Mouse (Mus musculus) cerebellum, postnatal 36 days (tissue): ENCODE data around the gene Sema6d.

Experiments
- DNase-seq, 2 experiments: peaks; one replicate each; pipeline ENCODE4 v3.0.0; 2021 to 2022; ENCODE audit warnings: mixed read lengths in 2 of 2

The Sema6d gene

DNA sequence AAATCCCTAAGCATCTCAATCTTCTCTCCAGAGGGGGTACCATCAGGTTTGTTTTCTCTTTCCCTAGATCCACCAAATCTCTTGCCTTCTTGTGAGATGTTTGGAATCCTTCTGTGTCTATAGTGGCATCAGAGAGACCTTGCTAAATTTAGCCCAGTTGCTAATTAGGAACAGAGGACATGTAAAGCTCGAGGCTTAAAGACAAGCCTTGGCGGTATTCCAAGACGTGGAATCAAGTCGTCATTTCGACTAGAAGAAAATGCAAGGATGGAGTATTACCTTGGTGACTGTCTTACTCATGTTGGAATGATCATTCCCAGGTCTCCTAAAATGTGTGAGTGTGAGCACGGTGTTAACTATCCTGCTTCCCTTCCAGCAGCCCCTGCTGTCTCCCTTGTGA, 314.2 kb downstream of the Sema6d start:
- DNase-seq = no peak

DNA sequence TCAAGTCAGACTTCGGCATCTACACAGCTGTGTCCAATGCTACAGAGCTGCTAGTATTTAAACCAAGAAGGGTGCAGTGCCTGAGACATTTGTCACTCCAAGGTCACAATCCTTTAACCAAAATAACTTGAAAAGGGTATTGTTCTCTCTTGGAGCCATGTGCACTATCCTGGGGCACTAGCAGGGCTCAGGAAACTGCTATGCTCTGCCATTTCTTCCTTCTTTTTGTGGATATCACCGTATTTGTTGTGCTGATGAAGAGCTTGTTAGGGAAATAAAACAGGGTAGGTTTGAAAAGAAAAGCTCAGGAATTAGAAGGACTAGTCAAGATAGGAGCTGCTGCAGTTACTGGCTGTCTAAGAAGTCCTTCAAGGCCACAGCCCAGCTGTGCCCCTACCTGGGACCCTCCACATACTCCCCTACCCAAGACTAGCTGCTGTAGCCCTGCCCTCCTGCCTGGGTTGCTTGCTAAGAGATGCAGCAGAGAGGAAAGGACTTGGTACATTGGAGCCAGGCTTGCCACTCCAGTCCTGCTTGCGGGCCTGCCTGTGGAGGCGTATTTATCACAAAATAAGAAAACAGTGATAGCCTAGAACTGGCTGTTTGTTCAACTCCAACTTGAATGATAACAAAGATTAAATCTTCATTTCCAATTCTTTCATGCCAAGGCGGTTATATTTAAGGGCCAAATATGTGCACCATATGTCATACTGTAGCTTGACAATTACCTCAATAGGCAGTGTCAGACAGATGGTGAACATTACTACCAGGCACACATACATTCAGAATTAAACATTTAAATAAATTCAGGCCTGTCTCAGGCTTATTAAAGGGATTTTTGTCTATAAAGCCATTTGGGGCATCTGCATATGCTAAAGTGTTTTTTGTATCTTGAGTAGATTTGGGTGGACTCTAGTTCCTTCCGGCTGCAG, 315.1 kb downstream of the Sema6d start:
- no peak for DNase-seq

DNA sequence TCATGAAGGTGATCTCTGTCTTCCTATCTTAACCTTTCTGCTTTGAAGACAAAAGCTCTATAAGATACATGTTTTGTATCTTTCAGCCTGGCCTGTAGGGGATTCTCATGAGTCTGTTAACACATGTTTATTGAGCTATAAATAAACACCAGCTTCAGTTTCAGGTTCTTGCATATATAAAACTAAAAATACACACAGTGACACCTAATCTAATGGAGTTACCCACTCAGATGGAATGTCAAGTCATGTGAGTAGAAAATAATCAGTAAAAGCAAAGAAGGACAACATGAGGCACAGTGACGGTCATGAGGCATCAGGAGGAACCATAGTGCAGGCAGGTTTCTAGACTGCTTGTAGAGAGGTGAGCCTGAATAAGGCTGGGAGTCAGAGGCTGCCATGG, 319.2 kb downstream of the Sema6d start:
- DNase-seq = no peak

DNA sequence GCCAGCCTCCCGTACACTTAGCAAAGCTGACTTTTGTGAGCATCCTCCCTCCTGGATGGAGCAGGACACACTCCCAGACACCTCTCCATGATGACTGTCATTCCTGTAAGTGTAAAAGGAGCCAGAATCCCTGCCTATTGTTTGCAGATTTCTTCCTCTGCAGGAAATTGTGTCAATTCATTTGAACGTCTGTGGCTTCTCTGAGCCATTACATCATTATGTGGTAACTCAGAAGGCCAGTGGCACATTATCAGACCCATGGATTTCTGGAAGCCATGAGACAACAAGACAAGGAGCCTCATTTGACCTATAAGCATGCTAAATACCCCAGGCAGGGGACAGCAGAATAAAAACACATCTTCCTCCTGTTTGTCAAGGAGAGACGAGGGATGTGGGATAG, 327.0 kb downstream of the Sema6d start:
- no peak for DNase-seq

DNA sequence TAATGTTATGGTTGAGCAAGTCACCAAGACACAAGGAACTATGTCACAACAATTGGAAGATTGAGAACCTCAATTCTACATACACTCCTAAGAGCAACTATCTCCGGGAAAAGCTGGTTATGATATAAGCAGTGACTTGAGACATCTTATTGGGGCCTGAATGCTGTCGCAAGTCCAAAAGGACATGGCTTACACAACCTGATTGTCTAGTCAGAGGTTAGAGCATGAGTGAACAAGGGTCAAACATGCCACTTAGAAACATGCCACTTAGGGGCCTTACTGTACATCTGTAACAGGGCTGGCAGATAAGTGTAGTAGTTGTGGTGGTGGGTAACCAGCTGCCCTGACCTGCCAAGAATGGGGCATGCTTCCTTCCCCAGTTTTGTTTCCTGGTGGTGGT, 328.6 kb downstream of the Sema6d start:
- no peak for DNase-seq

DNA sequence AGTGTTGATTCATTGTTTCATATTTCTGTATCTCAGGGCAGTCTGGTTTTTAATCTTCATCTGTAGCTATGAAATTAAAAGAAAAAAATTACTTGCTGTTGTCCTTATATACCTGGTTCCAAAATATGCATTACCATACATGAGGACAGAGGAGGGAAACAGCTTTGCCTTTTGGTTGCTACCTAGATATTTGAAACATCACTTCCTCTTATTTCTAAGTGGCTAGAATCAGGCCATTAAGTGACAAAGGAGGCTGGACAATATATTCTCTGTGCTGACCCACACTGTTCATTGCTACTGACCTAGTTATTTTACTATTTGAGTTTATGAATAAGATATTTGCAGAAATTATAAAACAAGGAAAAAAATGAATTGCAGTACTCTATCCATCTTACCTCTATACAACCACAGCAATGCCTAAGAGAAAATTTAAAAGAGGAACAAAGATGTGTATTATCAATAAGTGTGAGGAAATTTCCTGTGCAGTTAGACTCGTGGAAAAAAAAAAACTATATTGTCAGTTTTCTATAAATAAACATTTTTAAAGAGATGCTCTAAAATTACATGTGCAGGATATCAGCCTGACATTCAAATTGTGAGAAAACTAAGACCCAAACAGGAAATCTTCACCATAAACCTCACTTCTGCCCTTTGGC, 330.5 kb downstream of the Sema6d start:
- no peak for DNase-seq

DNA sequence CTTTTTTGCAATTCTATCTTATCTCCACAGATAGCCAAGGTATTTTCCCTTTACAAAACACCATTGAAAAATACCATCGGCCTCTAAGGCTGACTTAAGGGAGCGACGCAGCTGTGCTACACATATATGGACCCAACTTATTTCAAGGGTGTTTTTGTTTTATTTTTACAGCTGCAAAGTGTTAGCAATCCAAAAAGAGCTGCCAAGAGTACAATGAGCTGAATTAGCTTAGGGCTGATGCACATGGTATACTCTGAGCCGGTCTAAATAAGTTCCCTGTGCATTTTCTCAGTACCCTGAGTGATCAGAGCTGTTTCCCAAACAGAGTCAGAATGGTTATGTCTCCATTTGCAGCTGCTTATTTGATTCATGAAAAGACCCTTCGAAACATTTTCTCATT, 340.0 kb downstream of the Sema6d start:
- no peak for DNase-seq

DNA sequence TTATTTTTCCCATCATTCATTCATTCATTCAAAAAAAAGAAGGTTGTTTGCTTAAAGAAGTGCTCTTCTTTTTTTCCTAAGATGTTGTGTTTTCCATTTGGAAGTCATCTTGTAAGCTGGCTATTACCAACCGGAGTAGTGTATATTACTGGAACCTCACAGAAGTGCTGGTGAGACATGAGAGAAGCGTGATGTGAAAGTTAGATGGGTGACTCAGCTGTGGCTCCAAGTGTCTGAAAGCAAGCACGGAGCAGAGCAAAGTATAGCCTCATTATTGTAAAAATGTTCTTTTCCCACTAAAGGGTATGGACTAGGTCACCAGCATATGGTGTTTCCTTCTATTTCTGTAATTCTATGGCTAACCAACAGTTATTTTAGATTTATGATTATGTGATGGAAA, 340.9 kb downstream of the Sema6d start:
- no peak for DNase-seq

DNA sequence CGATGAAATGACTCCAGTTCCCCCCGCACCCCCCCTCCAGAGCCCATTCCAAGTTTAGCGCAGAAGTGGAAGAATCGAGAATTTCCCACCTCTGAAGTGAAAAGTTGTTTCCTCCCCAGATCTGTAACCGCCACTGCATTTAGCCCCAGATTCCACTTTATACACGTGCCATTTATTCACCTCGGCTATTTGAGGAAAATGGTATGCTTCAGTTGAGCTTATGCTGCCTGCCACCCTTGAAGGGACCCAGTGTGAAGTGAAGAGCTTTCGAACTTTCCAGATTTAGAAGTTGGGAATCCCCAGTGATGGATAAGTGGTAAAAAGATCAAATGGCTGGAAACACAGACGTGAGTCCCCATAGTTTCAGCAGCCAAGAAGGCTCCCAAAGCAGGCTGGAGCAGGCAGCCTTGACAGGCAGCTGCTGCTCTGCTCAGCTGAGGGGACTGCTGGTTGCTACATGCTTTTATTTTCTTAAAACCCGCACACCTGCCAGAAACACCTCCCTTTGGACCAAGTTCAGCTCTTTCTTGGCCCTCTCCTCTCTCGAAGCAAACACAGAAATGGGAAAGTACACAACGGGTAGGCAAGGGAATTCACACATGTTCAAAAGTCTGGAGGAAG, 345.7 kb downstream of the Sema6d start:
- DNase-seq = no peak

DNA sequence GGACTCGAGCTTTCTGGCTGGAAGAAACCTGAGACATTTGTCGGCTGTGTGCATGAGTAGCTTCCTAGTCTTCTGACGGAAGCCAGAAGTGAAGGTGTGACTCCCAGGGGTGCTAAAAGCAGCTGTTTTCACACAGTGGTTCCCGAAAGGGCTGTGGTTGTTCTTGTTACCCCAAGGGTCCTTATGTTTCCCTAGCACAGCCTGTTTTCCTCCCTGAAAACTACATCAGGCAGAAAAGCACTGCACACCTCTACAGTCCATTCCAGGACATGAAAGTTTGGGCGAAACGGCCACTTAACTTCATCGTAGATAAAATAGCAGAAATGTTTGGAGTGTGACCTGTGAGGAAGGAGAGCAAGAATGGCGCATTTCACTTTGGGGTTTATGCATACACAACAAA, 346.9 kb downstream of the Sema6d start:
- DNase-seq = no peak

DNA sequence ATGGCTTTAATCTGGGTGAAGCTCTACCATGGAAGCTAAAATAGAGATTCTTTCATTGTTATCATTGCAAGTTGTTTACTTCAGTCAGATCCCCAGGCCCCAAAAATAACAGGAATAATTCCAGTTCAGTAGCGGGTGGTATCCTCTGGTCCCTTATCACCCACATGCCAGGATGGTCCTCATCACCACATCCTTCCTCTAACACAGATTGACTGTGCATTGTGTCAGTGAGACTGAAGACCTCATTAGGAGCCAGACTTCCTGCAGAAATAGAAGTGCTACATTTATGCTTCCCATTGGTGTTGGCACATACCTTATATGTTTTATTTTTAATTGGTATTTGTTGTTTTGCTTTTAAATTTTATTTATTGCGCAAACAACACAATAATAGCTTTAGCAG, 354.4 kb downstream of the Sema6d start:
- DNase-seq = no peak

DNA sequence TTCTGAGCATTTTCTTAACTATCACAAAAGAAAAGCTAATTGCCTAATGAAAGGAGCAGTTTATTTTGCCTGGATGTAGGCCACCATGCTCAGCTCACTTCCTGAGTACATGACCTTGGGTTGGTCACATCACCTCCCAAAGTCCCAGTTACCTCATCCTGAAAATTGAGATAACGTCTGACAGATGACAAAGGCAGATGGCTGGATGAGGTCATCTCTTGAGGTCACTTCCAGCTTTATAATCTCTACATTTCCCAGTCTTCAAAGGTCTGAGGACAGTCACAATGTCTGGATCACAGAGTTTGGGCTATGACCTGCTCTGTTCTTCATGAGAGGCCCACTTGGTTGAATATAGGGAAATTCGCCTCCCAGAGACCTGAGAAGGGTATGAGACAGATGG, 366.1 kb downstream of the Sema6d start:
- DNase-seq = no peak

DNA sequence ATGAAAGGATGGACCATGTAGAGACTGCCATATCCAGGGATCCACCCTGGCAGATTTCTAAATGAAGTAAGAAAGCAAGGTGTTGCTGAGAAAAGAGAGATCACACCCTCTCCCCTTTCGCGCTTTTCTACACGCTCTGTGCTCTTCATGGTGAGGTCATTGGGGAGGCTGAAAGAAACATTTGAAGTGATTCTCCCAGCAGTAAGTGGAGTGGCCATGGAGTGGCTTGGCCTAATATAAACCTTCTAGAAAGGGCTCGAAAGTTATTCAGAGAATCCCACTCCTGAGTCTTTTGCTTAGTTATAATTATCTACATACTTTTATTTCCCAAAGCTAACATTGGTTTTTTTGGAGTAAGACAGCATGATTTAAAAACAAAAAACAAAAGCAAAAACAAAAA, 367.2 kb downstream of the Sema6d start:
- no peak for DNase-seq

DNA sequence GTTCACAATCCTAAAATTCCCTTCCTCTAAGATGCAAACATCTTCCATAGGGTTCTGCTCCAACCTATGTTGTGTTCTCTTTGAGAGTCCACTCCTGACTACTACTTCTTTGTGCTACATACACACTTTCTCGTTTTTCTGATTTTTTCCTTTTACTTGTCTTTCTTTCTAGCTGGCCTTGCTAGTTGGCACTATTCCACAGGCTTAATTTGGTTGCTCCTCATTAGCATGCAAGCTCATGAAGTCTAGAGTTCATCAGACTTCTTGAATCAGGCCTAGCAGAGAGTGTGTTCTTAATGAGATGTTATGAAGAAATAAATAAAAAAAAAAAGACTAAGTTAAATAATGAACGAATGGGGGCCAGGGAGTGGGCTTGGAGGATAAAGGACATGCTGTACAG, 368.3 kb downstream of the Sema6d start:
- DNase-seq = no peak

DNA sequence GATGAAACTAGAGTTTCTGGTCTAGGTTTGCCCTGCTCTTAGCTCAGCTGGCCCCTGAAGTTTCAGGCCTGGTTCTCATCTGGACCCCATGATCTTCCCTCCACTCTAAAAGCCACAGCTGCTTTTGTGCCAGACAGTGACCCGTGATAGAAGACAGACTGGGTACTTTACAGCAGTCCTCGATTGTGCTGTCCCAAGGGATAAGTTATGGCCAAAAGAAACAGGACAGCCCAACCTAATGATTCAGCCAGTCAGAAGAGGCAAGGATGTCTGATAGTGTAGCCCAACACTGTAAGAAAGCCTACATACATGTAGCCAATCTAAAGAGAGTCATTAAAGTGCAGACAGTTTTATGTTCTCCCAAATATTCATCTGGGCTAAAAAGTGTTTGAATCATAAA, 371.2 kb downstream of the Sema6d start:
- no peak for DNase-seq

DNA sequence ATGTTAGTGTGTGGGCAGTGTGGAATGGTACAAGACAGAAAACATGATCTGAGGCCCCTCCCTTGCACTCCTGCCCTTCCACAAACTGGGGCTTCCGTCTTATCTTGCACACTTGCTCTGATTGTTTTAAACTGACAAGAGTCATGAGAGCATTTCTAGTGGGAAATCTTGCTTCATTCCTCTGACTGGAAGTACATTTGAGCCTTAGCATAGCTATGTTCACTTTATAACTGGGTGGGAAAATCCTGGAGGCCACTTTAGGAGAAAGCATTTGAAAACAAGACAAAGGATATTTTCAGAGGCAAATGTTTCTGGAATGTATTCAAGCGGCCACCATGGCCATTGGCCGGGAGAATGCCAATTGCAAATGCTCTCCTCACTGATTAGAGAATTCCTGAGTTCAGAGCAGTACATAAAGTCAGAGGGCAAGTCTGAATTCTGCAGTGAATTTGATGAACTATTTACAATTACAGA, 371.6 kb downstream of the Sema6d start:
- DNase-seq = no peak

DNA sequence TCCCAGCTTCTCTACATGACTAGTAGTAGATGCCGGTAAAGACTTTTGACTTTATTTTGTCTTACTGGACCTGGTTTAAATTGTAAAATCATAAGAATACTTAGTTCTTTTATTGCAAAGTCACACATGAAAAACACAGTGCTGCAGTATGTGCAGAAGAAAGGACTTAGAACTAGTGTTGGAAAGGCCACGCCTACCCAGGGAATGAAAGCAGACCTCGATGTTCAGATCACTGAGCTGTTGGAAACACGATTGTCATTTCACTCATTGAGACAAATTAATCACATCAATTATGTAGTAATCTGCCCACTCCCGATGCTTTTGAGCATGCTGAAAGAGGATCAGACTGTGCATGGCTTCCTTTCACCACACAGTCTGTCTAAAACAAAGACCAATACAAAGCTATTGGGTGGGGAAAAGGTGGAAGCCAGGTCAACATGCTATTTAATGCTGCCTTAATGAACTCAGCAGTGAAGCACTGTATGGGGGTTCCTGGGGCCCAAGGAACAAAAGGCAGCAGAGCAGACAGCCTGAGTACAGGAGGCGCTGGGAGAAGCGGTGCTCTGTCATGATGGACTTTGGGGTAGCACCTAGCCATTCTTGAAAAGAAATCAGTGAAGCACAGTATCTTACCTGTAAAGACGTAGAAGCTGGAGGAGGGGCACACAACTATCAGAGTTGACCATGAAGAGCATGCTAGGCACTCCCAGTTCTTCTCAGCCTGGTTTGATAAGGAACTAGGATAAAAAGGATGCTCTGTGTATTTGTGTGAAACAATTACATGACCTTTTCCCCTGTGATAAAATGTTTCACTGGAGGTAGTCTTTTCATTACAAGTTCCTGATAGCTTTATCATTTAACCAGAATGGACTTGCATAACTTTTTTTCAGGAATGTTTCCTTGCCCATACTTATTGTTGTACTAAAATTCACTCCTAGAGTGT, 375.5 kb downstream of the Sema6d start:
- DNase-seq = no peak

DNA sequence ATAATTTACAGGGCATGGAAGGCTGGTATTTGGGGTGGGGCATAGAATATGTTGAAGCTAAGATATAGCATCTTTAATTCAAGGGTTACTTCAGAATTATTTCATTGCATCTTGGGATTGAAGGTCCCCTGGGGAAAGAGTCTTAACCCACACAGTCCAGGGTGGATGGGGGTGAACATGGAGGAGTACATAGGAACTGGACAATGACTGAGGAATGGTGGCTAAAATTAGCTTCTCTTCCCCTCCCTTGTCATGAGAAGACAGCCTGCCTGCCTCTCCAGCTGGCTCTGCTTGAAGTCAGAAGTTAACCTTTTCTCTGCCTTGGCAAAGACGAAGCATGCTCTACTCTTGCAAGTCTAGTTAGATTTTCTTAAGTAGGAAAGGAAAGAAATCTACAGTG, 377.7 kb downstream of the Sema6d start:
- DNase-seq = no peak

DNA sequence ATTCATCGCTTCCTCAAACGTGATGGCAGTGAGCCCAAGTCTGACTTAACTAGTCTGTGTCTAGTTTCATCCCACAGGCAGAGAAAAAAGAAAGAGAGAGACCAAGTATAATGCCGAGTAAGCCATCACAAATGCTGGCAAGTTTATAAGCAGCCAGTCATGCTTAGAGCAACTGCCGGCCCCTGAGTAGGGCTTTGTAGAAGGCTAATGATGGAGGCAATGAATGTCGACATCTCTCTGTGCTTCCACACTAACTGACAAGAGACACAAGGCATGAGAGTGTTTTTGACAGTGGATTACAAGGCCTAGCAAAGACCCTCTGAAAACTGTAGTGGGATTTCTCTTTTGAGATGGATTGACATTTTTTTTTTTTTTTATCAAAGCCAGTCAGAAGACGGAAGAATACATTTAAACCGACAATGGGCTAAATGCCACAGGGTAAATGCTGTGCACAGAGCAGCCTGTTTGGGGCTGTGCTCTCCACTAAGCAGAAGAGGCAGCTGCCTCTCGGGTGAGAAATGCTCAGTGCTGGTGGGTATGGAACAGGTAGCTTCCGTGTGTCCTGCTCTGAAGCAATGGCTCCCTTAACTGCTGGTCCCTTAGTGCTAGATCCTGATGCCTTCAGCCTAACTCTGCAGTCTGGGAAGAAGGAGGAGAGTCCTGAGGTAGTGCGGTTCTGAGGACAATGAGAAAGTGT, 380.7 kb downstream of the Sema6d start:
- no peak for DNase-seq

DNA sequence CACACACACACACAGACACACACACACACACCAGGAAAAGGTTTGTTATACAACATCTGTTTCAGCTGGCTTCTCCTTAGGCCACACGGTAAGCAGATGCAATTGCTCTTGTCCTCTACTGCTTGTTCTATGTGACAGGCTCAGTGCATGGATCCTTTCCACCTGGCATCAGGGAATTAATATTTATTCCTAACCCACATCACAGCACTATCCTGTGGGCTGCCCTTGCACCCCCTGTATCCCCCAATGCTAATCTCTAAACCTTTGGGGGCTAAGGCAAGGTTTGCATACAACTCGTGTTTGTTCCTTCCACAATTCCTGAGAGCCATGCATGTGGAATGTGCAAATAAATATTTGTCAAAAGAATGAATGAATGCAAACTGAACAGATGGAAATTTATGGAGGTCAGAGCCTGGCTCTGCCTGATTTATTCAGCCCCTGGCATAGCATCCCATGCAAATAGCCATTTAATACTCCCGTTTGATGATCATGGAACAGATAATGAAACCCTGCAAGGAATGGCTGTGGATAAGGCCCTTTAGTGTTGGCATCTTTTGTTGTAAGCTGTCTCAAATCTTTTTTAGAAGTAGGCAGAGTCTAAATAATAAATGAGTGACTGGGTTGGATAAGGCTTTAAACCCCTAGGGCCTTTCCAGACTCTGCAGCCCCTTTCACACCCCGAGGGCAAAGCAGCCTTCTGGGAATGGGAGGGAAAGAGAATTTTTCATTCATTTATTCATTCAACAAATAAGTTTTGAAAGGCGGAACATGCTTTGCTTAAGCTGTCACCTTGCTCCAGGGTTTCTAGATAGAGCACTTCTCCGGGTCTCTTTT, 383.1 kb downstream of the Sema6d start:
- DNase-seq = no peak

DNA sequence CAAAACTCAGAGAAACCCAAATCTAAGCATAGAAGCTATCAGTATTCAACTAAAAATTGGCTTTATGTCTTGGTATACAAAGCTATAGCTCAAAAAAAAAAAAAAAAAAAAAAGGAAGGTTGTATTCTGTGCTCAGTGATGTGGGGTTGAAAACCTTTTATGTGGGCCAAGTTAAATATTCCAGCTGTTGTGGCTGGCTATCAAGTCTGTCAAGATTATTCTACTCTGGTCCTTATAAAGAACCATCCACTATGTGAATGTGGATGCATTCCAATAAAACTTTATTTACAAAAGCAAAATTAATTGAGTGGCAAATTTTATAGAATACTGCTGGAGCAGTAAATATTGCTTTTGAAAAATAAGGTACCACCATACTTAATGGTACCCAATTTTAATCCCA, 388.1 kb downstream of the Sema6d start:
- DNase-seq = no peak
